Mouse (Mus musculus) neural tube, embryonic 14.5 days (tissue): ENCODE results near the gene Hormad1. TPM values are rescaled to one million over a fixed set of nuclear protein-coding genes. Genes with fewer than 3 reads are reported as not detected.
A peak's percentile ranks its signal among the peaks of the same experiment; 100 is the strongest.

Experiments
- ATAC-seq: fragments of 200-750 bp; cut with Nextera tagmentation; 2 replicates; pipeline ENCODE4 v1.8.0; 2017; ENCODE audit warnings: low read depth, mild to moderate bottlenecking, moderate TSS enrichment, moderate library complexity
- H3K27ac ChIP-seq: fragments of 300-500 bp; sonication (generic); 2 replicates; pipeline ENCODE4 v1.5.1; 2014; ENCODE audit warnings: low read depth, mild to moderate bottlenecking, control low read depth, low read length, moderate library complexity, mixed read lengths
- H3K27me3 ChIP-seq: fragments of 300-500 bp; sonication (generic); 2 replicates; pipeline ENCODE4 v1.6.1; 2014; ENCODE audit warnings: low read length; ENCODE audit not compliant: control insufficient read depth, insufficient read depth
- H3K36me3 ChIP-seq: fragments of 300-500 bp; sonication (generic); 2 replicates; pipeline ENCODE4 v1.6.1; 2014; ENCODE audit warnings: low read length, mixed read lengths; ENCODE audit not compliant: control insufficient read depth, insufficient read depth
- H3K4me1 ChIP-seq: fragments of 300-500 bp; sonication (generic); 2 replicates; pipeline ENCODE4 v1.6.1; 2014; ENCODE audit warnings: low read length; ENCODE audit not compliant: control insufficient read depth, insufficient read depth
- H3K4me2 ChIP-seq: fragments of 300-500 bp; sonication (generic); 2 replicates; pipeline ENCODE4 v1.6.1; 2014; ENCODE audit warnings: mild to moderate bottlenecking, low read depth, low read length, control low read depth
- H3K4me3 ChIP-seq: fragments of 300-500 bp; sonication (generic); 2 replicates; pipeline ENCODE4 v1.5.1; 2014; ENCODE audit warnings: low read depth, low read length, control low read depth, mixed read lengths
- H3K9ac ChIP-seq: fragments of 300-500 bp; sonication (generic); replicated peaks from 2 replicates; pipeline ENCODE4 v1.6.1; 2014; ENCODE audit warnings: low read depth, mild to moderate bottlenecking, control low read depth, low read length, mixed read lengths
- H3K9me3 ChIP-seq: fragments of 300-500 bp; sonication (generic); 2 replicates; pipeline ENCODE4 v1.6.1; 2016; ENCODE audit warnings: low read length; ENCODE audit not compliant: control insufficient read depth
- WGBS: fragments of 180-500 bp; shearing (Covaris S2); extraction: QIAGEN DNeasy Blood & Tissue Kit; methylation state at CpG from one replicate; pipeline ENCODE4 v1.1.7; 2014; 5-methylcytosine and 5-hydroxymethylcytosine counted together
- polyA plus RNA-seq: library from polyadenylated mRNA; unstranded; fragments of >200 nt; fragmentation: Nextera tagmentation; extraction: Ambion mirVana; gene quantifications from 2 replicates; pipeline ENCODE4 v1.2.1, GENCODE M21; 2014

The Hormad1 gene
- not detected in 2 replicates for polyA plus RNA-seq

GRCm38 (mm10) chr3:95559437-95559836, at the start of gene Hormad1:
Hormad1 (plus strand) TSS chr3:95559677.
- H3K4me3 ChIP-seq: no peak within 1 kb of the TSS
- no peaks in the 10 kb centered on the region for H3K36me3 ChIP-seq
- 94% methylated on average over 27 of the region's 27 CpGs for WGBS
- H3K4me1 ChIP-seq: no peaks in the 10 kb centered on the region
- no peak within 1 kb of the TSS for H3K4me2 ChIP-seq
- no peak within 1 kb of the TSS for H3K9ac ChIP-seq
- no peak for ATAC-seq
- no peaks in the 10 kb centered on the region for H3K9me3 ChIP-seq
- H3K27me3 ChIP-seq: no peaks in the 10 kb centered on the region
- no peak within 1 kb of the TSS for H3K27ac ChIP-seq

- no peak overlapping the region for H3K4me2 ChIP-seq
- WGBS: 64% methylated on average over 9 of the region's 9 CpGs
These were observed 47.8 kb upstream of the Hormad1 start for GRCm38 (mm10) chr3:95511611-95512180.

GRCm38 (mm10) chr3:95516614-95517041, 42.8 kb upstream of the Hormad1 start:
- no peak for ATAC-seq
- no peak overlapping the region for H3K4me3 ChIP-seq
- WGBS: 94% methylated on average over 3 of the region's 3 CpGs

More at GRCm38 (mm10) chr3:95511611-95512180, 47.8 kb upstream of the Hormad1 start:
- Histone ChIP-seq H3K4me3 (no peak overlapping the region), H3K27ac (no peak overlapping the region), H3K9ac (no peak overlapping the region), H3K36me3 (no peaks in the 10 kb centered on the region), H3K9me3 (no peaks in the 10 kb centered on the region), H3K4me1 (no peaks in the 10 kb centered on the region), H3K27me3 (no peaks in the 10 kb centered on the region)
- ATAC-seq: no peak

GRCm38 (mm10) chr3:95517493-95517898, 42.0 kb upstream of the Hormad1 start:
- ATAC-seq: peak; percentile 80; the same call in 1 of the 2 replicates
- 23% methylated on average over 10 of the region's 10 CpGs for WGBS
- no peaks in the 10 kb centered on the region for H3K9me3 ChIP-seq
- H3K4me3 ChIP-seq: no peak overlapping the region
- no peak overlapping the region for H3K9ac ChIP-seq
- no peak overlapping the region for H3K27ac ChIP-seq
- no peaks in the 10 kb centered on the region for H3K36me3 ChIP-seq
- no peaks in the 10 kb centered on the region for H3K27me3 ChIP-seq
- peak overlapping the region; percentile 8; the same call in 1 of the 2 replicates for H3K4me2 ChIP-seq
- H3K4me1 ChIP-seq: no peaks in the 10 kb centered on the region

More at GRCm38 (mm10) chr3:95516614-95517041, 42.8 kb upstream of the Hormad1 start:
- no peaks in the 10 kb centered on the region for H3K36me3 ChIP-seq
- H3K4me1 ChIP-seq: no peaks in the 10 kb centered on the region
- H3K4me2 ChIP-seq: no peak overlapping the region
- no peaks in the 10 kb centered on the region for H3K9me3 ChIP-seq
- no peak overlapping the region for H3K27ac ChIP-seq
- no peaks in the 10 kb centered on the region for H3K27me3 ChIP-seq
- H3K9ac ChIP-seq: no peak overlapping the region

GRCm38 (mm10) chr3:95518891-95519290, 40.6 kb upstream of the Hormad1 start:
- no peaks in the 10 kb centered on the region for H3K27me3 ChIP-seq
- no peaks in the 10 kb centered on the region for H3K9me3 ChIP-seq
- no peak overlapping the region for H3K4me2 ChIP-seq
- WGBS: 83% methylated on average over 7 of the region's 7 CpGs
- H3K36me3 ChIP-seq: no peaks in the 10 kb centered on the region
- H3K27ac ChIP-seq: no peak overlapping the region
- ATAC-seq: no peak
- H3K4me1 ChIP-seq: no peaks in the 10 kb centered on the region
- no peak overlapping the region for H3K4me3 ChIP-seq
- no peak overlapping the region for H3K9ac ChIP-seq

GRCm38 (mm10) chr3:95519315-95519714, 40.2 kb upstream of the Hormad1 start:
- WGBS: 85% methylated on average over 2 of the region's 2 CpGs

GRCm38 (mm10) chr3:95520100-95520499, 39.4 kb upstream of the Hormad1 start:
- Histone ChIP-seq H3K27ac (no peak overlapping the region), H3K27me3 (no peaks in the 10 kb centered on the region), H3K4me3 (no peak overlapping the region), H3K36me3 (no peaks in the 10 kb centered on the region), H3K4me2 (no peak overlapping the region), H3K4me1 (no peaks in the 10 kb centered on the region), H3K9ac (no peak overlapping the region), H3K9me3 (no peaks in the 10 kb centered on the region)
- ATAC-seq: no peak
- 94% methylated on average over 3 of the region's 3 CpGs for WGBS

More at GRCm38 (mm10) chr3:95519315-95519714, 40.2 kb upstream of the Hormad1 start:
- ATAC-seq: no peak
- no peaks in the 10 kb centered on the region for H3K27me3 ChIP-seq
- no peaks in the 10 kb centered on the region for H3K36me3 ChIP-seq
- H3K4me2 ChIP-seq: no peak overlapping the region
- H3K4me3 ChIP-seq: no peak overlapping the region
- no peak overlapping the region for H3K27ac ChIP-seq
- no peaks in the 10 kb centered on the region for H3K9me3 ChIP-seq
- no peak overlapping the region for H3K9ac ChIP-seq
- no peaks in the 10 kb centered on the region for H3K4me1 ChIP-seq

GRCm38 (mm10) chr3:95521168-95521567, 38.3 kb upstream of the Hormad1 start:
- no peak overlapping the region for H3K27ac ChIP-seq
- H3K9me3 ChIP-seq: no peaks in the 10 kb centered on the region
- no peak for ATAC-seq
- H3K4me2 ChIP-seq: no peak overlapping the region
- no peaks in the 10 kb centered on the region for H3K4me1 ChIP-seq
- no peaks in the 10 kb centered on the region for H3K27me3 ChIP-seq
- no peak overlapping the region for H3K9ac ChIP-seq
- H3K4me3 ChIP-seq: no peak overlapping the region
- 88% methylated on average over 10 of the region's 10 CpGs for WGBS
- no peaks in the 10 kb centered on the region for H3K36me3 ChIP-seq

GRCm38 (mm10) chr3:95523662-95524061, 35.8 kb upstream of the Hormad1 start:
- Histone ChIP-seq H3K27ac (no peak overlapping the region), H3K36me3 (no peaks in the 10 kb centered on the region), H3K9me3 (no peaks in the 10 kb centered on the region), H3K27me3 (no peaks in the 10 kb centered on the region), H3K4me1 (no peaks in the 10 kb centered on the region), H3K4me3 (no peak overlapping the region), H3K9ac (no peak overlapping the region), H3K4me2 (no peak overlapping the region)
- no peak for ATAC-seq
- WGBS: 72% methylated on average over 3 of the region's 3 CpGs
